In the genomic region with DNA sequence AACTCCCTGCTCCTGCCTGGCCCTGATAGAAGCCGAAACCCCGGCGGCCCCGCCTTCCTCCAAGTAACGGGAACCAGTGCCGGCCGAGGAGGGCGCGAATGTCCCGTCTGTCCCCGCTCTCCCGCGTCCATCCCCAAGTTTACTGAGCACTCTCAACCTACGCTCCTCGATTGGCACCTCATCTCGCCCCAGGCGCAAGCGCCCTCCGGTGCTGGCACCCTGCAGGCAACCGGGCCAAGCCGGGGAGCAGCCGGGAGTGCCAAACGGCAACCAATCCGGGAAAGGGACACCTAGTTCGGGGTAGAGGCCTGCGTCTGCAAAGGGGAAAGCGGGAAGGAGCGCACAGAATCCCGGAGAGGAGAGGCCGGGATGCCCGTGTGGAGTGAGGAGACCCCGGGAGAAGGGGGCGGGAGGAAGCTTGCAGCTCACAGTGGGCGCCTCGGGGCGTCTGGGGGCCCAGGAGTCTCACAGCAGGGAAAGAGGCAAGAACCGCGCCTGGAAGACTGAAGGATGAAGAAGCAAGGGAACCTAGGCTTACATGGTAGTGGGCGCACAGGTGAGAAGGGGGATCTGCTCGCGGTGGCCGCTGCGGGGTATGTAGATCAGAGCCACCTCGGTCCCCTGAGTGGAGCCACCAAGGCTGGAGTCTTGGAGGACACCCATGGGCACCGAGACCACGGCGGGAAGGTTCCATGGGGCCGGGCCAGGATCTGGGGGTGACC, we compare ENCODE assay signal across 8 mouse cellular contexts. TPM values are rescaled to one million over a fixed set of nuclear protein-coding genes. Genes with fewer than 3 reads are reported as not detected.
DNase-seq lines count a peak whose midpoint lies in the region; ATAC-seq and TF ChIP-seq lines count a peak whose summit lies in the region.

No protein-coding gene starts in this region.

- peak overlapping the region; percentile 84 for H3K27ac ChIP-seq in embryonic facial prominence, embryonic 10.5 days (replicated peaks)
- H3K27ac ChIP-seq in kidney, adult 2 months (ENCODE audit: insufficient read depth, low read depth, low read length), result no peak overlapping the region
- H3K27ac ChIP-seq in liver, embryonic 14.5 days, result no peak overlapping the region
- no peak overlapping the region for H3K27ac ChIP-seq in neural tube, embryonic 11.5 days (ENCODE audit: low read depth, low read length)
- no peak overlapping the region for H3K27ac ChIP-seq in thymus, adult 2 months (ENCODE audit: control insufficient read depth, insufficient read depth, low read length)

- TF ChIP-seq EP300 in liver, embryonic 14.5 days (IDR thresholded peaks at IDR 0.05; ENCODE audit: low read depth), result no peak

- no peaks in the 10 kb centered on the region for H3K36me3 ChIP-seq in embryonic facial prominence, embryonic 10.5 days (replicated peaks)
- H3K36me3 ChIP-seq in kidney, adult 2 months (ENCODE audit: control insufficient read depth, insufficient read depth, low read length), result no peaks in the 10 kb centered on the region
- no peaks in the 10 kb centered on the region for H3K36me3 ChIP-seq in liver, embryonic 14.5 days (replicated peaks; ENCODE audit: control insufficient read depth, insufficient read depth, low read depth)
- H3K36me3 ChIP-seq in neural tube, embryonic 11.5 days (ENCODE audit: control insufficient read depth, insufficient read depth, low read length), result no peaks in the 10 kb centered on the region
- no peaks in the 10 kb centered on the region for H3K36me3 ChIP-seq in thymus, adult 2 months (ENCODE audit: control insufficient read depth, insufficient read depth, low read length)

- ATAC-seq in liver, embryonic 14.5 days (ENCODE audit: insufficient read depth), result no peak
- peak; percentile 36; the same call in 1 of the 2 replicates for ATAC-seq in neural tube, embryonic 11.5 days (ENCODE audit: insufficient read depth, low FRiP score, low TSS enrichment)

- no peak for TF ChIP-seq CTCF in kidney, adult 2 months (conservative IDR thresholded peaks at IDR 0.05; ENCODE audit: insufficient read depth, insufficient read length, low read depth, low read length)
- no peak for TF ChIP-seq CTCF in liver, embryonic 14.5 days (IDR thresholded peaks at IDR 0.05; ENCODE audit: low read depth)
- TF ChIP-seq CTCF in thymus, adult 2 months (IDR thresholded peaks at IDR 0.05; ENCODE audit: borderline replicate concordance, control insufficient read depth, extremely low read depth, insufficient read depth, low read length, poor library complexity), result no peak

- H3K4me2 ChIP-seq in liver, embryonic 14.5 days (ENCODE audit: low read depth), result peak overlapping the region; percentile 58
- peak overlapping the region; percentile 93 for H3K4me2 ChIP-seq in neural tube, embryonic 11.5 days (ENCODE audit: low read depth)

- peak overlapping the region; percentile 74 for H3K4me3 ChIP-seq in embryonic facial prominence, embryonic 10.5 days
- H3K4me3 ChIP-seq in kidney, adult 2 months (ENCODE audit: insufficient read depth, low read depth, low read length), result peak overlapping the region; percentile 61
- peak overlapping the region; percentile 53 to 57 for H3K4me3 ChIP-seq in liver, embryonic 14.5 days (ENCODE audit: insufficient read depth in 1 of 2, low read depth in 2 of 2, low read length in 2 of 2)
- peak overlapping the region; percentile 56 for H3K4me3 ChIP-seq in neural tube, embryonic 11.5 days (ENCODE audit: low read depth, low read length)
- H3K4me3 ChIP-seq in thymus, adult 2 months (ENCODE audit: control insufficient read depth, insufficient read depth, low read length), result peak overlapping the region; percentile 86

- no peaks in the 10 kb centered on the region for H3K9me3 ChIP-seq in embryonic facial prominence, embryonic 10.5 days
- H3K9me3 ChIP-seq in liver, embryonic 14.5 days (ENCODE audit: control insufficient read depth, low read length), result no peaks in the 10 kb centered on the region
- no peaks in the 10 kb centered on the region for H3K9me3 ChIP-seq in neural tube, embryonic 11.5 days (ENCODE audit: control insufficient read depth, low read length)

- no peak for TF ChIP-seq POLR2A in kidney, adult 2 months (IDR thresholded peaks at IDR 0.05; ENCODE audit: low read depth, low read length)
- TF ChIP-seq POLR2A in thymus, adult 2 months (IDR thresholded peaks at IDR 0.05; ENCODE audit: control insufficient read depth, extremely low read depth, insufficient read depth, low read length, poor library complexity), result no peak

- H3K9ac ChIP-seq in liver, embryonic 14.5 days (replicated peaks), result no peak overlapping the region
- H3K9ac ChIP-seq in neural tube, embryonic 11.5 days (ENCODE audit: low read length), result peak overlapping the region; percentile 68

- H3K4me1 ChIP-seq in embryonic facial prominence, embryonic 10.5 days, result peaks cover 47% of the 10 kb centered on the region
- no peaks in the 10 kb centered on the region for H3K4me1 ChIP-seq in kidney, adult 2 months (ENCODE audit: control insufficient read depth, insufficient read depth, low read length)
- H3K4me1 ChIP-seq in liver, embryonic 14.5 days (replicated peaks; ENCODE audit: control insufficient read depth in 2 of 2, insufficient read depth in 2 of 2, low read length in 1 of 2), result no peaks in the 10 kb centered on the region
- H3K4me1 ChIP-seq in neural tube, embryonic 11.5 days (ENCODE audit: control insufficient read depth, insufficient read depth, low read length), result peaks cover 12% of the 10 kb centered on the region
- peaks cover 25% of the 10 kb centered on the region for H3K4me1 ChIP-seq in thymus, adult 2 months (replicated peaks; ENCODE audit: control insufficient read depth, insufficient read depth, low read length)

- peak; percentile 68 for DNase-seq in 3T3-L1 (ENCODE audit: low read depth, low spot score)
- DNase-seq in ZHBTc4 (ENCODE audit: low read depth, low spot score), result peak; percentile 61
- DNase-seq in embryonic facial prominence, embryonic 10.5 days (ENCODE audit: low spot score), result peak; percentile 73
- DNase-seq in heart, adult 8-10 months (ENCODE audit: low spot score), result peak; percentile 33
- peak; percentile 48 for DNase-seq in kidney, adult 2 months
- no peak for DNase-seq in liver, embryonic 14.5 days (ENCODE audit: low read depth in 3 of 3, low spot score in 3 of 3)
- DNase-seq in neural tube, embryonic 11.5 days (ENCODE audit: low spot score), result peak; percentile 56
- DNase-seq in thymus, adult 2 months, result peak; percentile 46

- peaks cover 99% of the 10 kb centered on the region for H3K27me3 ChIP-seq in embryonic facial prominence, embryonic 10.5 days (replicated peaks; ENCODE audit: low read depth, poor library complexity, severe bottlenecking)
- peaks cover 1% of the 10 kb centered on the region; the same call in 1 of the 2 replicates for H3K27me3 ChIP-seq in kidney, adult 2 months (replicated peaks; ENCODE audit: control insufficient read depth, insufficient read depth, low read length)
- H3K27me3 ChIP-seq in liver, embryonic 14.5 days (ENCODE audit: control insufficient read depth, insufficient read depth, low read length), result peaks cover 67% of the 10 kb centered on the region
- H3K27me3 ChIP-seq in neural tube, embryonic 11.5 days (ENCODE audit: control insufficient read depth, insufficient read depth, low read length), result peaks cover 71% of the 10 kb centered on the region
- peaks cover 27% of the 10 kb centered on the region for H3K27me3 ChIP-seq in thymus, adult 2 months (ENCODE audit: control insufficient read depth, insufficient read depth, low read length)

- WGBS in embryonic facial prominence, embryonic 10.5 days, result under 1% methylated on average over 48 of the region's 48 CpGs
- 1% methylated on average over 48 of the region's 48 CpGs for WGBS in kidney, adult 2 months
- 2% methylated on average over 45 of the region's 48 CpGs for WGBS in liver, embryonic 14.5 days (ENCODE audit: insufficient replicate concordance)
- WGBS in neural tube, embryonic 11.5 days, result under 1% methylated on average over 47 of the region's 48 CpGs
- under 1% methylated on average over 48 of the region's 48 CpGs for WGBS in thymus, adult 2 months

RNA-seq across cellular contexts. Expression of gene Supt3, which starts 42.3 kb away (rescaled TPM):
- 24.6 and 27.5 TPM in 2 replicates for polyA plus RNA-seq in embryonic facial prominence, embryonic 10.5 days (2016; fragmentation: Nextera tagmentation; extraction: Ambion mirVana)
- total RNA-seq in heart, adult 8-10 months (2022), result 10 to 100 TPM; 15.4 to 18.3 (median 17.4) TPM
- polyA plus RNA-seq in kidney, adult 2 months (2012; rRNA removed), result 5.5 and 6.4 TPM in 2 replicates
- polyA plus RNA-seq in liver, embryonic 14.5 days (2012; rRNA removed), result 2.0 and 2.7 TPM in 2 replicates
- 5.3 and 6.4 TPM in 2 replicates for polyA plus RNA-seq in liver, embryonic 14.5 days (2014; fragmentation: Nextera tagmentation; extraction: Ambion mirVana)
- polyA plus RNA-seq in neural tube, embryonic 11.5 days (2014; fragmentation: Nextera tagmentation; extraction: Ambion mirVana), result 23.4 and 23.8 TPM in 2 replicates
- polyA plus RNA-seq in thymus, adult 2 months (2012; rRNA removed), result 4.5 and 4.8 TPM in 2 replicates

Comparison
In these comparisons a context has a peak if more than half of its experiments do, and no peak if none do; other contexts are left out.
1. DNase-seq: peak in 3T3-L1 (single experiment), ZHBTc4 (single experiment), embryonic facial prominence, embryonic 10.5 days (single experiment), heart, adult 8-10 months (single experiment), kidney, adult 2 months (single experiment), neural tube, embryonic 11.5 days (single experiment) and thymus, adult 2 months (single experiment); none in liver, embryonic 14.5 days (0 of 3).
2. Peak in every context shown above with its lines, with median percentiles within 50 percentile points of each other: H3K4me3 ChIP-seq.